ENCODE assay signal across 17 mouse cellular contexts in genomic region chr6:83273733-83274132, GRCm38 (mm10). TPM values are rescaled to one million over a fixed set of nuclear protein-coding genes. Genes with fewer than 3 reads are reported as not detected.
DNase-seq lines count a peak whose midpoint lies in the region; ATAC-seq and TF ChIP-seq lines count a peak whose summit lies in the region.
"Had no signal": no experiment of that assay in that cellular context is flagged by ENCODE, and none has a peak within 500 bp of the region (broad histone marks: within the 10 kb centered on the region; RNA-seq: fewer than 3 reads in every experiment).

No protein-coding gene starts in this region.

- H3K4me1 ChIP-seq in liver, postnatal 0 days (ENCODE audit: insufficient read depth) = no peaks in the 10 kb centered on the region
- 0 out of 2 replicates have a peak, but pooled peaks cover 1% of the 10 kb centered on the region for H3K4me1 ChIP-seq in kidney, embryonic 15.5 days
- peaks cover 1% of the 10 kb centered on the region for H3K4me1 ChIP-seq in midbrain, embryonic 16.5 days (ENCODE audit: control insufficient read depth, insufficient read depth, low read length)
- H3K4me1 ChIP-seq: hindbrain, embryonic 12.5 days had no signal

- WGBS in liver, postnatal 0 days (ENCODE audit: insufficient replicate concordance) = 43% methylated on average over 11 of the region's 11 CpGs
- 85% methylated on average over 11 of the region's 11 CpGs for whole genome bisulfite sequencing in kidney, embryonic 15.5 days
- WGBS in midbrain, embryonic 16.5 days = 89% methylated on average over 11 of the region's 11 CpGs

- no peak for ATAC-seq in liver, postnatal 0 days
- ATAC-seq in activated CD4-positive, CD25-positive, alpha-beta regulatory T cell, adult 4 months = peak; percentile 85
- no peak for ATAC-seq in kidney, embryonic 15.5 days (replicated peaks; ENCODE audit: low FRiP score)
- ATAC-seq in midbrain, embryonic 16.5 days = no peak
- ATAC-seq: midbrain, embryonic 15.5 days had no signal

- H3K9me3 ChIP-seq in liver, postnatal 0 days (ENCODE audit: low read length) = no peaks in the 10 kb centered on the region
- no peaks in the 10 kb centered on the region for H3K9me3 ChIP-seq in kidney, embryonic 15.5 days (replicated peaks)
- no peaks in the 10 kb centered on the region for H3K9me3 ChIP-seq in midbrain, embryonic 16.5 days (replicated peaks; ENCODE audit: control insufficient read depth, low read length, poor library complexity, severe bottlenecking)
- H3K9me3 ChIP-seq: hindbrain, embryonic 12.5 days; midbrain, embryonic 15.5 days; neural tube, embryonic 15.5 days had no signal

- no peak overlapping the region for H3K9ac ChIP-seq in liver, postnatal 0 days (replicated peaks)
- H3K9ac ChIP-seq in kidney, embryonic 15.5 days = no peak overlapping the region
- H3K9ac ChIP-seq in midbrain, embryonic 16.5 days (ENCODE audit: low read depth, low read length) = no peak overlapping the region
- H3K9ac ChIP-seq: hindbrain, embryonic 12.5 days; midbrain, embryonic 15.5 days; neural tube, embryonic 15.5 days had no signal

- H3K27ac ChIP-seq in liver, postnatal 0 days (ENCODE audit: low read depth) = no peak overlapping the region
- no peak overlapping the region for H3K27ac ChIP-seq in kidney, embryonic 15.5 days
- no peak overlapping the region for H3K27ac ChIP-seq in midbrain, embryonic 16.5 days (ENCODE audit: low read length)
- H3K27ac ChIP-seq: hindbrain, embryonic 12.5 days; midbrain, embryonic 15.5 days; neural tube, embryonic 15.5 days had no signal

- H3K36me3 ChIP-seq in liver, postnatal 0 days (replicated peaks; ENCODE audit: insufficient read depth, low read length) = no peaks in the 10 kb centered on the region
- no peaks in the 10 kb centered on the region for H3K36me3 ChIP-seq in kidney, embryonic 15.5 days
- H3K36me3 ChIP-seq in midbrain, embryonic 16.5 days (ENCODE audit: control insufficient read depth, insufficient read depth, low read length) = no peaks in the 10 kb centered on the region
- H3K36me3 ChIP-seq: hindbrain, embryonic 12.5 days; midbrain, embryonic 15.5 days; neural tube, embryonic 15.5 days had no signal

- TF ChIP-seq CTCF in liver, postnatal 0 days (IDR thresholded peaks at IDR 0.05; ENCODE audit: low read depth) = no peak

- no peak for TF ChIP-seq EP300 in liver, postnatal 0 days (IDR thresholded peaks at IDR 0.05; ENCODE audit: low read depth)

- no peak overlapping the region for H3K4me2 ChIP-seq in liver, postnatal 0 days (ENCODE audit: low read depth, low read length)
- H3K4me2 ChIP-seq in kidney, embryonic 15.5 days = no peak overlapping the region
- no peak overlapping the region for H3K4me2 ChIP-seq in midbrain, embryonic 16.5 days (ENCODE audit: low read length)
- H3K4me2 ChIP-seq: hindbrain, embryonic 12.5 days; midbrain, embryonic 15.5 days; neural tube, embryonic 15.5 days had no signal

- intact Hi-C loops in left cerebral cortex, postnatal 36 days (cut with DNase I) = no loop called here

- H3K4me3 ChIP-seq in liver, postnatal 0 days (ENCODE audit: low read depth, low read length) = no peak overlapping the region
- H3K4me3 ChIP-seq in kidney, embryonic 15.5 days (replicated peaks) = no peak overlapping the region
- no peak overlapping the region for H3K4me3 ChIP-seq in midbrain, embryonic 16.5 days (ENCODE audit: low read depth, low read length)
- H3K4me3 ChIP-seq: hindbrain, embryonic 12.5 days; midbrain, embryonic 15.5 days; neural tube, embryonic 15.5 days had no signal

- DNase-seq in liver, postnatal 0 days = peak; percentile 24
- no peak for DNase-seq in liver
- DNase-seq in lung, postnatal 25 days (ENCODE audit: low spot score) = peak; percentile 31
- peak; percentile 36 for DNase-seq in thymus, postnatal 14 days
- no peak for DNase-seq in left cerebral cortex, postnatal 36 days (ENCODE audit: low spot score in 2 of 2)
- DNase-seq: cerebellum, adult 11 months; kidney, adult 8-10 months; layer of hippocampus, adult 9-11 months; left cerebral cortex, postnatal 4 days; right cerebral cortex, adult 18-20 months had no signal

- H3K27me3 ChIP-seq in liver, postnatal 0 days (ENCODE audit: insufficient read depth, low read length) = no peaks in the 10 kb centered on the region
- 0 out of 2 replicates have a peak, but pooled peaks cover 2% of the 10 kb centered on the region for H3K27me3 ChIP-seq in kidney, embryonic 15.5 days
- no peaks in the 10 kb centered on the region for H3K27me3 ChIP-seq in midbrain, embryonic 16.5 days (ENCODE audit: control insufficient read depth, insufficient read depth, low read depth, low read length)
- H3K27me3 ChIP-seq: midbrain, embryonic 15.5 days; neural tube, embryonic 15.5 days had no signal

RNA-seq across cellular contexts. Expression of gene Mthfd2, which starts 52.0 kb away (rescaled TPM):
- polyA plus RNA-seq in liver, postnatal 0 days (2015; fragmentation: Nextera tagmentation; extraction: Ambion mirVana) = 16.6 and 20.9 TPM in 2 replicates
- polyA plus RNA-seq in activated CD4-positive, CD25-positive, alpha-beta regulatory T cell, adult 4 months (2017; shearing (Covaris generic)) = 100 to 1,000 TPM; 124 to 145 TPM
- 39.7 and 44.9 TPM in 2 replicates for polyA plus RNA-seq in kidney, embryonic 15.5 days (2015; fragmentation: Nextera tagmentation; extraction: Ambion mirVana)
- total RNA-seq in left cerebral cortex, postnatal 36 days (2021) = 1 to 10 TPM; 4.6 to 6.2 TPM
- 34.7 and 37.1 TPM in 2 replicates for polyA plus RNA-seq in midbrain, embryonic 16.5 days (2015; fragmentation: Nextera tagmentation; extraction: Ambion mirVana)

RNA-seq across cellular contexts. Expression of gene Mob1a, which starts 52.1 kb away (rescaled TPM):
- 17.2 and 20.9 TPM in 2 replicates for polyA plus RNA-seq in liver, postnatal 0 days (2015; fragmentation: Nextera tagmentation; extraction: Ambion mirVana)
- polyA plus RNA-seq in activated CD4-positive, CD25-positive, alpha-beta regulatory T cell, adult 4 months (2017; shearing (Covaris generic)) = 10 to 100 TPM; 66.3 to 74.8 TPM
- 69.6 and 70.6 TPM in 2 replicates for polyA plus RNA-seq in kidney, embryonic 15.5 days (2015; fragmentation: Nextera tagmentation; extraction: Ambion mirVana)
- total RNA-seq in left cerebral cortex, postnatal 36 days (2021) = 10 to 100 TPM; 19.0 to 20.8 TPM
- 19.2 and 20.8 TPM in 2 replicates for polyA plus RNA-seq in midbrain, embryonic 16.5 days (2015; fragmentation: Nextera tagmentation; extraction: Ambion mirVana)

RNA-seq across cellular contexts. Expression of gene Slc4a5, which starts 54.1 kb away (rescaled TPM):
- polyA plus RNA-seq in liver, postnatal 0 days (2015; fragmentation: Nextera tagmentation; extraction: Ambion mirVana) = 0.04 and 0.05 TPM in 2 replicates
- polyA plus RNA-seq in activated CD4-positive, CD25-positive, alpha-beta regulatory T cell, adult 4 months (2017; shearing (Covaris generic)) = under 1 TPM; 0.48 to 0.76 TPM
- 0.44 and 0.59 TPM in 2 replicates for polyA plus RNA-seq in kidney, embryonic 15.5 days (2015; fragmentation: Nextera tagmentation; extraction: Ambion mirVana)
- total RNA-seq in left cerebral cortex, postnatal 36 days (2021) = under 1 TPM; 0.25 to 0.69 TPM
- 0.40 and 0.49 TPM in 2 replicates for polyA plus RNA-seq in midbrain, embryonic 16.5 days (2015; fragmentation: Nextera tagmentation; extraction: Ambion mirVana)
- total RNA-seq: heart, adult 8-10 months had no signal

Comparison
In these comparisons a context has a peak if more than half of its experiments do, and no peak if none do; other contexts are left out.
1. DNase-seq: peak in liver, postnatal 0 days (single experiment), lung, postnatal 25 days (single experiment) and thymus, postnatal 14 days (single experiment); none in liver (single experiment) and left cerebral cortex, postnatal 36 days (0 of 2).